Mouse (Mus musculus): ENCODE measurements at regions not wholly inside any gene's neighbourhood (a gene's known extent, or its start where the extent isn't known, plus 50 kb on each side); places are given as distances from the start of the nearest gene placed in this dataset.

DNA sequence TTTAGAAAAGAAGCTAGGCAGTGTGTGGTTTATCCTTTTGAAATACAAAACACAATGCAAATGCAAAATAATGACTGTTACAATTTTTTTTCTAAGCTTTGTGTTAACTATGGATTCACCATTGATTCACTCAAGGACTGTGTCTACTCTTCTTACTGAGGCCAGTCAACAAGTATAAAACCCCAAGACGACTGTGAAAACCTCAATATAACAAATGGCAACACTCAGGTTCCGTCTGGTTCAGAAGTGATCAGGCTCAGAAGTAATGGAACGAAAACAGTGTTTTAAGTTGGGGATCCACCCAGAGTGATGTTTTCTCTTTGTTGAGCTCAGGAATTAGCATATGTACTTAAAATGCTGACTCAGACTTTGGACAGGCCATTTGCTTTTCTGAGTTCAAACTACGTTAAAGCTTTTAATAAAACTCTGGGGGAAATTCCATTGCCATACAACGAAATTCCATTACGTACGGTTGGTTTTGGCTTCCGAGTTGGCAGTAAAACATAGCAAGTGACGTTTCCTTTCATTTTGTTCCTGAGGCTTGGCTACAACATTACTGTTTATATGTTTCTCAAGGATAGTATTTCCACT lies 356.6 kb upstream of the Atp2b1 start:
- Histone ChIP-seq H3K4me3 (ENCODE audit: low read depth, low read length) (no peak overlapping the region), H3K27me3 (ENCODE audit: insufficient read depth, low read length) (no peaks in the 10 kb centered on the region), H3K36me3 (ENCODE audit: insufficient read depth) (no peaks in the 10 kb centered on the region), H3K4me2 (no peak overlapping the region), H3K9me3 (ENCODE audit: low read depth, low read length) (no peaks in the 10 kb centered on the region), H3K9ac (no peak overlapping the region), H3K27ac (ENCODE audit: low read depth) (no peak overlapping the region), H3K4me1 (ENCODE audit: insufficient read depth) (no peaks in the 10 kb centered on the region)
- ATAC-seq (ENCODE audit: insufficient read depth) (no peak), DNase-seq (no peak)
- TF ChIP-seq CTCF (IDR thresholded peaks at IDR 0.05; ENCODE audit: low read depth): no peak
- 80% methylated on average over 9 of the region's 9 CpGs for WGBS

DNA sequence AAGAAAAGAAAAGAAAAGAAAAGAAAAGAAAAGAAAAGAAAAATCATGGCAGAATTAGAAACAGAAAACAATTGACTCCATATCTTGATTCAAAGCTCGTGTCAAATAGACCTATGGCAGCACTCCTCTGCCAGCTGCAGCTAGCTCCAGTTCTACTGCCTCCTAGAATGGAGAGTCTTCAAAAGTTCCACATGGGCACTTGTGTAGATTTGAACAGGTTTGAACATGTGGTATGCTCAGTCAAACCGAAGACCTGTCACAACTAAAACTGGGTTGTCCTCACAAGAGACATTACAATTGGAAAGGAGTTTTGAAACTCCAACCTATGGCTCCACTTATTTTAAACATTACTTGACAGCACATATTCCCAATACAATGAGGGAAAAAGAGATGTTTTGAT lies 355.6 kb upstream of the Atp2b1 start:
- ATAC-seq (ENCODE audit: insufficient read depth) (no peak), DNase-seq (no peak)
- Histone ChIP-seq H3K4me3 (ENCODE audit: low read depth, low read length) (no peak overlapping the region), H3K27ac (ENCODE audit: low read depth) (no peak overlapping the region), H3K9me3 (ENCODE audit: low read depth, low read length) (no peaks in the 10 kb centered on the region), H3K4me1 (ENCODE audit: insufficient read depth) (no peaks in the 10 kb centered on the region), H3K27me3 (ENCODE audit: insufficient read depth, low read length) (no peaks in the 10 kb centered on the region), H3K9ac (no peak overlapping the region), H3K36me3 (ENCODE audit: insufficient read depth) (no peaks in the 10 kb centered on the region), H3K4me2 (no peak overlapping the region)
- no peak for TF ChIP-seq CTCF (IDR thresholded peaks at IDR 0.05; ENCODE audit: low read depth)
- 68% methylated on average over 2 of the region's 2 CpGs for WGBS

DNA sequence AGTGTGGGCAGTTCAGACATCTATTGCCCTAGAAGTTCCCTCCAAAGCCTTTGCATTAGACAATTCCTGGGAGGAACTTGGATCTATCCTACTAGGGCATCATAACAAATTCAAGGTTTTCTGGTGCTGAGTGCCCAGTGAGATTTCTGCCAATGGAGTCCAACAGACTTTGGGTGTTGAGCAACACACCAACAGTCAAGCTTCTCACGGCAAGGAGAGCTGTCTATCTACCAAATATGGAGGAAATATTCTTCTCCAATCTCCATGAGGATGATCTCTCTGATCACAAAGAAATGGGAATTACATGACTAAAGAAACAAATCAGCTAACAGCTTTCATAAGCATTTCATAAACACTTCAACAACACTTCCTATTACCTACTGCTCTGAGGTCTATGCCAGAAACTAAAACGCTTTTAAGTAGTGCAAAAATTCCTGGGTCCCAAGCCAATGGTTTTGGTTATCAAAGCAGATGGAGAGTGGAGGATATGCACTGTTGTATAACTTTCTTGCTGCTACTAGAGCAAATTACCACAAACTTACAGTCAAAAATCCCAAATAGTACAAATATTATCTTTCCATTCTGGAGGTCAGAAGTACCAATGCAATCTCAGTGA lies 351.8 kb upstream of the Atp2b1 start:
- Histone ChIP-seq H3K4me2 (no peak overlapping the region), H3K4me1 (ENCODE audit: insufficient read depth) (no peaks in the 10 kb centered on the region), H3K9me3 (ENCODE audit: low read depth, low read length) (no peaks in the 10 kb centered on the region), H3K4me3 (ENCODE audit: low read depth, low read length) (no peak overlapping the region), H3K27ac (ENCODE audit: low read depth) (no peak overlapping the region), H3K27me3 (ENCODE audit: insufficient read depth, low read length) (no peaks in the 10 kb centered on the region), H3K36me3 (ENCODE audit: insufficient read depth) (no peaks in the 10 kb centered on the region), H3K9ac (no peak overlapping the region)
- no peak for TF ChIP-seq CTCF (IDR thresholded peaks at IDR 0.05; ENCODE audit: low read depth)
- DNase-seq: peak; percentile 74
- 38% methylated on average over 2 of the region's 2 CpGs for WGBS
- peak; percentile 68; the same call in 1 of the 2 replicates for ATAC-seq (ENCODE audit: insufficient read depth)

DNA sequence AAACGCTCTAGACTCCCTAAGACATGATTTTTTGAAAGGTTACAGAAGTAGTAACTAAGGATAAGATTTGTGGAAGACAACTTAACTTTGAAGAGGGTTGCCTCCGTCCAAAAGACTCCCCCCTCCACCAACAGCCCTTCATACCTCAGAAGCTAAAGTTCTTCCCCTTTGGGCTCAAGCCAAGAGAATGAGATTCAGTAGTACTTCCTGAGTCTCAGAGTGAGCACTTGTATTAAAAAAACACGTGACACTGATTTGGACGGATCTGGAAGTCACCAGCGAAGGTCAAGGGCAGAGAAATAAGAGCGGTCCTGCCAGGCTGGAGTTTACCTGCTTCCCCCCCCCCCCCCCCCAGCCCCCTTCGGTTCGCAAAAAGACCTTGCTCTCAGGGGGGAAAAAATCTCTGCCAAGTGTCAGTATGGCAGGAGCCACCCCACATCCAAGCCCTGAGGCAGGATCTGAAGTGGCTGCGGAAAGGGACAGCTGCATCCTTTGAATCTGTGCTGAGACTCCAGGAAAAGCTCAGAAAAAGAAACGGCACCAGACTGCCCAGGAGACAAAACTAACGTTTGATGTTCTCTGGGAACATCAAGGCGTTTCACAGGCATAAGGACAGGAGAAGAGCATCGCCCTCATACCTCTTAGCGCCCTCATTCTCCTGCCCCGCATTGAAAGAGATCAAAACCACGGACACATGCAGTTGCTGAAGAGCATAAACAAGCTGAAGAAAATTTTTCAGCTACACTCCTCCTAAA lies 341.2 kb upstream of the Atp2b1 start:
- TF ChIP-seq CTCF (IDR thresholded peaks at IDR 0.05; ENCODE audit: low read depth): no peak
- H3K36me3 ChIP-seq (ENCODE audit: insufficient read depth): no peaks in the 10 kb centered on the region
- H3K27ac ChIP-seq (ENCODE audit: low read depth): no peak overlapping the region
- 34% methylated on average over 16 of the region's 16 CpGs for WGBS
- H3K9ac ChIP-seq: no peak overlapping the region
- peak; percentile 54; the same call in 1 of the 2 replicates for ATAC-seq (ENCODE audit: insufficient read depth)
- peak; percentile 59 for DNase-seq
- no peaks in the 10 kb centered on the region; the same call in 1 of the 2 replicates for H3K4me1 ChIP-seq (ENCODE audit: insufficient read depth)
- no peaks in the 10 kb centered on the region for H3K9me3 ChIP-seq (ENCODE audit: low read depth, low read length)
- no peaks in the 10 kb centered on the region for H3K27me3 ChIP-seq (ENCODE audit: insufficient read depth, low read length)
- H3K4me2 ChIP-seq: peak overlapping the region; percentile 23
- H3K4me3 ChIP-seq (ENCODE audit: low read depth, low read length): no peak overlapping the region

DNA sequence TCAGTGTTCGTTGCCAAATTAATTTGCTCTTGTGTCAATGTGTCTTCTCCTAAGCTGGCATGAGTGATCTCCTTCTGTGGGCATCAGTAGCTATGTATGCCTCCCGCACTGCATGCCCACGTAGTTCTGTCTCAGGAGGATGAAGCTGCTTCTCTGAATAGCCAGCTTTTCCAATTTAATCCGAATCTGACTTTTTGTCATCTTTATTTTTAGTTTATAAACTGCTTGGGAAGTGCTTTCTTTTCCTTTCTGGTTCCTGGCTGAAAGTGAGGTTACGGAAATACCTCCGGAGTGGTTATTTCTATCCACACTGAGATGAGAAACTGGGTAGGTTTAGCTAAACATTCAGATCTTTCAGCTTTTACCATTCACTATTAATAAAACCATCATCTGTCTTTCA lies 337.2 kb upstream of the Atp2b1 start:
- Histone ChIP-seq H3K9ac (no peak overlapping the region), H3K4me3 (ENCODE audit: low read depth, low read length) (no peak overlapping the region), H3K4me1 (ENCODE audit: insufficient read depth) (no peaks in the 10 kb centered on the region; the same call in 1 of the 2 replicates), H3K4me2 (no peak overlapping the region), H3K27me3 (ENCODE audit: insufficient read depth, low read length) (no peaks in the 10 kb centered on the region), H3K27ac (ENCODE audit: low read depth) (no peak overlapping the region), H3K9me3 (ENCODE audit: low read depth, low read length) (no peaks in the 10 kb centered on the region), H3K36me3 (ENCODE audit: insufficient read depth) (no peaks in the 10 kb centered on the region)
- TF ChIP-seq CTCF (IDR thresholded peaks at IDR 0.05; ENCODE audit: low read depth): no peak
- DNase-seq: no peak
- 84% methylated on average over 6 of the region's 6 CpGs for WGBS
- no peak for ATAC-seq (ENCODE audit: insufficient read depth)

DNA sequence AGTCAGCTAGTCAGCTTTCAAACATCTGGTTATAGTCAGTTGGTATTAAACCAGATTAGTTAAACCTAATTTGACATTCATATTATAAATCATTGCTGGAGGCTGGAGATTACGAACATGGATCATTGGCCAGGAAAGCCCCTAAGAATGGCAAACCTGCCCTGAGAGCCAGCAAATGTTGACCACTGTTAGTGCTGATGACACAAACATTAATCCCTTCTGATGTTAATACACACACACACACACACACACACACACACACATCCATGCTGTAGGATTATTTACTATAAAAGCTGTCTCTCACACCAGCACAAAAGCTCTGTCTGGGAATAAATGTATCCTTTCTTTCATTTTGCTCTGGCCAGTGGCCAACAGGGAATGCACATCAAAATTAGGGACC lies 329.4 kb upstream of the Atp2b1 start:
- TF ChIP-seq CTCF (IDR thresholded peaks at IDR 0.05; ENCODE audit: low read depth): no peak
- H3K4me1 ChIP-seq (ENCODE audit: insufficient read depth): 0 out of 2 replicates have a peak, but pooled peaks cover 5% of the 10 kb centered on the region
- ATAC-seq (ENCODE audit: insufficient read depth): no peak

DNA sequence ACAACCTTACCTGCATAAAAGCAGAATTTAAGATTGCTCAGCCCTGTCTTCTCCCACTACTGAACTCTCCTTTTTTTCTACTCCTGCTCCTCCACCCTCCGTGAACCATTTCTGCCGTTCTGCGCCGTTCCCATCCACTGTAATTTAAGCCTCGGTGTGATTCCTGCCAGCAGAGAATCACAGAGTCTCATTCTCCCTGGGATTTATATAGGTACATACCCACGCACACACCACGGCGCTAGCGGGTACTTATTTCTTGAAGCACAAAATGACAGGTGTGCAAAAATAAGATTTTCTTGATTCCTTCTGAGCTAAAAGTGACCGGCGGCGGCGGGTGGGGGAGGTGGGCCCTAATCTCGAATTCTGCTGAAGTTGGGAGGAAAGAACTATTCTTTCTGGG lies 324.5 kb upstream of the Atp2b1 start:
- 84% methylated on average over 14 of the region's 14 CpGs for WGBS
- TF ChIP-seq CTCF (IDR thresholded peaks at IDR 0.05; ENCODE audit: low read depth): no peak
- H3K27me3 ChIP-seq (ENCODE audit: insufficient read depth, low read length): no peaks in the 10 kb centered on the region

More for the DNA sequence above, 329.4 kb upstream of the Atp2b1 start:
- Histone ChIP-seq H3K36me3 (ENCODE audit: insufficient read depth) (no peaks in the 10 kb centered on the region), H3K4me2 (no peak overlapping the region), H3K27me3 (ENCODE audit: insufficient read depth, low read length) (no peaks in the 10 kb centered on the region), H3K4me3 (ENCODE audit: low read depth, low read length) (no peak overlapping the region), H3K9ac (no peak overlapping the region), H3K27ac (ENCODE audit: low read depth) (no peak overlapping the region), H3K9me3 (ENCODE audit: low read depth, low read length) (no peaks in the 10 kb centered on the region)
- 60% methylated on average over 1 of the region's 1 CpGs for WGBS
- peak; percentile 41 for DNase-seq

More for the DNA sequence above, 324.5 kb upstream of the Atp2b1 start:
- Histone ChIP-seq H3K9me3 (ENCODE audit: low read depth, low read length) (no peaks in the 10 kb centered on the region), H3K27ac (ENCODE audit: low read depth) (no peak overlapping the region), H3K9ac (no peak overlapping the region), H3K36me3 (ENCODE audit: insufficient read depth) (no peaks in the 10 kb centered on the region), H3K4me3 (ENCODE audit: low read depth, low read length) (no peak overlapping the region), H3K4me1 (ENCODE audit: insufficient read depth) (0 out of 2 replicates have a peak, but pooled peaks cover 5% of the 10 kb centered on the region), H3K4me2 (no peak overlapping the region)
- ATAC-seq (ENCODE audit: insufficient read depth): no peak
- no peak for DNase-seq
